Mouse (Mus musculus) lung, embryonic 14.5 days (tissue): Measurements from ENCODE around the gene Ksr1. TPM values are rescaled to one million over a fixed set of nuclear protein-coding genes. Genes with fewer than 3 reads are reported as not detected.

Experiments
- ATAC-seq: fragments of 200-750 bp; cut with Nextera tagmentation; 2 replicates; pipeline ENCODE4 v1.8.0; 2017; ENCODE audit warnings: mild to moderate bottlenecking, moderate TSS enrichment, moderate library complexity; ENCODE audit not compliant: insufficient read depth
- DNase-seq: peaks from one replicate; pipeline ENCODE4 v3.0.0-alpha.2; 2015
- H3K27ac ChIP-seq: fragments of 300-500 bp; sonication (generic); 2 replicates; pipeline ENCODE4 v1.5.1; 2014; ENCODE audit warnings: low read depth, mild to moderate bottlenecking, moderate library complexity
- H3K27me3 ChIP-seq: fragments of 300-500 bp; sonication (generic); 2 replicates; pipeline ENCODE4 v1.6.1; 2014; ENCODE audit warnings: low read length, control low read depth; ENCODE audit not compliant: insufficient read depth
- H3K36me3 ChIP-seq: fragments of 300-500 bp; sonication (generic); 2 replicates; pipeline ENCODE4 v1.6.1; 2014; ENCODE audit warnings: control low read depth; ENCODE audit not compliant: insufficient read depth
- H3K4me1 ChIP-seq: fragments of 300-500 bp; sonication (generic); 2 replicates; pipeline ENCODE4 v1.6.1; 2014; ENCODE audit warnings: antibody characterized with exemption, control low read depth; ENCODE audit not compliant: insufficient read depth
- H3K4me2 ChIP-seq: fragments of 300-500 bp; sonication (generic); 2 replicates; pipeline ENCODE4 v1.6.1; 2014; ENCODE audit warnings: mild to moderate bottlenecking
- H3K4me3 ChIP-seq: fragments of 300-500 bp; sonication (generic); 2 replicates; pipeline ENCODE4 v1.5.1; 2014; ENCODE audit warnings: low read depth, low read length
- H3K9ac ChIP-seq: fragments of 300-500 bp; sonication (generic); 2 replicates; pipeline ENCODE4 v1.6.1; 2014
- H3K9me3 ChIP-seq: fragments of 300-500 bp; sonication (generic); 2 replicates; pipeline ENCODE4 v1.6.1; 2016; ENCODE audit warnings: low read depth, low read length, control low read depth
- CTCF ChIP-seq: IDR thresholded peaks from 2 replicates; pipeline ENCODE4 v1.5.1; 2016; ENCODE audit warnings: antibody characterized with exemption, low read depth
- WGBS: fragments of 180-500 bp; shearing (Covaris S2); extraction: QIAGEN DNeasy Blood & Tissue Kit; methylation state at CpG from one replicate; pipeline ENCODE4 v1.1.7; 2014; 5-methylcytosine and 5-hydroxymethylcytosine counted together
- polyA plus RNA-seq: library from polyadenylated mRNA; unstranded; fragments of >200 nt; fragmentation: Nextera tagmentation; extraction: Ambion mirVana; gene quantifications from 2 replicates; pipeline ENCODE4 v1.2.1, GENCODE M21; 2014

Gene Ksr1
- polyA plus RNA-seq, 1 experiment from 2014 or later, result 5.1 TPM

- 78% methylated on average over 8 of the region's 8 CpGs for WGBS
- ATAC-seq, result no peak
- no peak overlapping the region for H3K27ac ChIP-seq
- H3K36me3 ChIP-seq, result no peaks in the 10 kb centered on the region
- H3K9ac ChIP-seq, result no peak overlapping the region
- DNase-seq, result no peak
- H3K4me3 ChIP-seq, result no peak overlapping the region
- TF ChIP-seq CTCF, result no peak
- H3K4me2 ChIP-seq, result no peak overlapping the region
- no peaks in the 10 kb centered on the region for H3K27me3 ChIP-seq
- no peaks in the 10 kb centered on the region for H3K9me3 ChIP-seq
- no peaks in the 10 kb centered on the region; the same call in 1 of the 2 replicates for H3K4me1 ChIP-seq
Measured at GRCm38 (mm10) chr11:78971096-78971495, 175.1 kb downstream of the Ksr1 start.

DNA sequence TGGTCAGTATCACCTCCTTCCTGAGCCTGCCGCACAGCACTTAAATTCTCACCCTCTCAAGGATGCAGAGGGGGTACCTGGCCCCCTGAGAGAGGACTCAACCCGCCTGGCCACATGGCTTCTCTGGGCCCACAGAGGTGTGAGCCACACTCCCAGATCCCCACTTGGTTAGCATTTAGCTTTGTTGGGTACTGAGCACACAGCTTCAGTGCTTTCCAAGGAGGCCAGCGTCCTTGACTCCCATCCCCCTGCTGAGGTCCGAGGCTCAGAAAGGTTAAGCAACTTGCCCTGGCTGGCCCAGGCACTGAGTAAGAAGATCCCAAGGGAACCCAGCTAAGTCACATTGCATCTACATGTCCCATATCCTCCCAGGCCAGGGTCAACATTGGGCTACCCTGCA, 178.1 kb downstream of the Ksr1 start:
- Histone ChIP-seq H3K4me1 (no peaks in the 10 kb centered on the region; the same call in 1 of the 2 replicates), H3K27me3 (no peaks in the 10 kb centered on the region), H3K9me3 (no peaks in the 10 kb centered on the region), H3K9ac (no peak overlapping the region), H3K36me3 (no peaks in the 10 kb centered on the region), H3K27ac (no peak overlapping the region), H3K4me2 (no peak overlapping the region), H3K4me3 (no peak overlapping the region)
- ATAC-seq (no peak), DNase-seq (no peak)
- WGBS, result 63% methylated on average over 4 of the region's 4 CpGs
- TF ChIP-seq CTCF, result no peak

DNA sequence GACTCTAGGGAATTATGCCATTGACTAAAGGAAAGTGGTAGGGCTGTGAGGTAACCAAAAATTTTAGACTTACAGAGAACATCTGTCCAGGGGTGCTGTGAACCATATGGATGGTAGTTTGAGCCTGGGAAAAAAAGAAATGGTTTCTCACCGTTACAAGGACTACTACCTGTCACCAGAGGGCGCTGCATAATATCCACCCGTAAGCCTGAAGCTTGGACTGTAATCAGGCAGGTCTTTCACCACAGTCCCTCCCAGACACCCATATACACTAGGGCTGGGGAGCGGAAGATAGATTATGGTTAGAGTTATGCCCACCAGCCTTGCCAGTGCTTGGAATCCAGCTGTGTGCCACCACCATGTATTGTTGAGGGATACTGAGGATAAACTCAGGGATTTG, 178.8 kb downstream of the Ksr1 start:
- 22% methylated on average over 4 of the region's 4 CpGs for WGBS
- Histone ChIP-seq H3K4me2 (no peak overlapping the region), H3K27ac (no peak overlapping the region), H3K4me1 (no peaks in the 10 kb centered on the region), H3K36me3 (no peaks in the 10 kb centered on the region), H3K9me3 (no peaks in the 10 kb centered on the region), H3K4me3 (no peak overlapping the region), H3K9ac (no peak overlapping the region), H3K27me3 (no peaks in the 10 kb centered on the region)
- DNase-seq, result peak; percentile 77
- ATAC-seq, result no peak
- TF ChIP-seq CTCF, result peak; percentile 76

Other genes with a start within 250 kb of the Ksr1 start
- gene Nos2, start 225.6 kb downstream of the Ksr1 start, polyA plus RNA-seq, result 3.1 and 3.9 TPM in 2 replicates
- gene Lgals9, start 161.5 kb downstream of the Ksr1 start, polyA plus RNA-seq, result 23.9 and 25.7 TPM in 2 replicates
- 266 and 274 TPM in 2 replicates for gene Wsb1, start 108.3 kb upstream of the Ksr1 start, polyA plus RNA-seq
- gene Gm9964, start 150.5 kb upstream of the Ksr1 start, polyA plus RNA-seq, result not detected in 2 replicates
- 10.2 and 12.6 TPM in 2 replicates for gene Nf1, start 193.3 kb upstream of the Ksr1 start, polyA plus RNA-seq